Mouse (Mus musculus): ENCODE data around the gene Ngrn. TPM values are rescaled to one million over a fixed set of nuclear protein-coding genes. Genes with fewer than 3 reads are reported as not detected.

Gene Ngrn
- polyA plus RNA-seq, 1 experiment: 31.1 TPM

DNA sequence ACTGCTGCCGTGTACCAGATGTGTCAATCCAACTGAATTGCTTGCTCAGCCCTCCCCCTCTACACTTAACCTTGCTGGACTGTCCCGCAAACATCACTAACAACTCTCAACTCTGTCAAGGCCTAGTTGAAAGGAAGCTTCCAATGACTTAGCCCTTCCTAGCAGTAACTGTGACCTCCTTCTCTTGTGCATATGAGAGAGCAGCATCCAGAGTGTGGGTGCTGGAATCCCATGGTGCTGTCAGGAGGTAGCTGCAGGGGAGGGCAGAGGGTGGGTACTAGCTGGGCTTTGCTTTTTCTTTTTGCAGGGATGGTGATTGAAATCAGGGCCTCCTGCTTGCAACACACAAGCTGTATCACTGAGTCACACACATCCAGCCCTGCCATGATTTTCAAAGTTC is 12.4 kb downstream of the Ngrn start:
- Histone ChIP-seq H3K79me2 (ENCODE audit: control insufficient read depth, insufficient read depth) (peaks cover 15% of the 10 kb centered on the region), H3K4me3 (ENCODE audit: insufficient read depth, poor library complexity, severe bottlenecking) (no peak overlapping the region), H3K36me3 (ENCODE audit: control insufficient read depth, insufficient read depth) (peaks cover 16% of the 10 kb centered on the region), H3K79me3 (ENCODE audit: low read depth) (peaks cover 8% of the 10 kb centered on the region), H3K27me3 (ENCODE audit: control insufficient read depth, insufficient read depth, insufficient read length) (no peaks in the 10 kb centered on the region), H3ac (ENCODE audit: control insufficient read depth, insufficient read length, low read depth) (no peak overlapping the region)
- TF ChIP-seq USF1 (IDR thresholded peaks at IDR 0.05; ENCODE audit: low read depth) (no peak), MYOG (IDR thresholded peaks at IDR 0.05; ENCODE audit: control insufficient read depth, extremely low read depth, insufficient read length) (no peak), MAX (IDR thresholded peaks at IDR 0.05) (no peak), MYOD1 (IDR thresholded peaks at IDR 0.05; ENCODE audit: control insufficient read depth, insufficient read length, low read depth) (no peak), CEBPB (IDR thresholded peaks at IDR 0.05; ENCODE audit: low read depth) (no peak), FOSL1 (IDR thresholded peaks at IDR 0.05; ENCODE audit: insufficient read depth, low read length, poor library complexity, severe bottlenecking) (no peak)

DNA sequence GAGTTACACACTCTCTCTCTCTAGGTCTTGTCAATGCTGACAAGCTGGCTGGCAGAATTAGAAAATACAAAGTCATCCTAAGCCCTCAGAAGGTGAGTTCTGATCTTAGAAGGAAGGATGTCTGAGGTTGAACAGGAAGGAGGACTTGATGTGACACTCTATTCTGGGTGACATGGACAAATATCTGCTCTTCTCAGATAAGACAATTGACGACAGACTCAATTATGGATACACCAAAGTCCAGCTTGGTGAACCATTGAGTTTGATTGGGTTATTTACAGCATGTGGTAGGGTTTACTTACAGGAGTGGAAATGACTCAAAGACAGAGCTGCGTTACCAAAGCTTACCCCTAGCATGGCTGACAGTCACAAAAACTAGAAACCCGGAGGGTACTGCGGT is 15.4 kb downstream of the Ngrn start:
- H3K27me3 ChIP-seq (ENCODE audit: control insufficient read depth, insufficient read depth, insufficient read length): no peaks in the 10 kb centered on the region
- peaks cover 30% of the 10 kb centered on the region for H3K36me3 ChIP-seq (ENCODE audit: control insufficient read depth, insufficient read depth)

DNA sequence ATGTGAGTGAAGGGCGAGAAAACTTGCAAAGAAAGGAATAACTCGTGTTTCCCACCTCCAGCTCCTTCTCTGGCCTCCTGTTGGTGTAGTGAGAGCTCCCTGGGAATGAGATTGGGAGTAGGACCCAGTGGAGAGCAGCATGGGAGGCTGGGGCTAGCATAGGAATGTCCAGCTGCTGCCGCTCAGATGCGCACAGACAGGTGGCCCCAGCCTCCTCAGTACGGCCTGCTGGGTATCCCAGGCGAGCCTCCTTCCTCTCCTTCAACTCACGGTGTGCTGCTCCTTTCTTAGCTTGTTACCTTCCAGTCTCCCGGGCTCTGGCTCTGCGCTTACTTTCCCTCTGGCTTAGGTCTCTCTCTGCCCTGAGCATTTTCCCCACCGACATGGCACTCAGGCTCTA is 19.0 kb downstream of the Ngrn start:
- peaks cover 31% of the 10 kb centered on the region for H3K36me3 ChIP-seq (ENCODE audit: control insufficient read depth, insufficient read depth)
- no peaks in the 10 kb centered on the region for H3K79me3 ChIP-seq (ENCODE audit: low read depth)
- H3K27me3 ChIP-seq (ENCODE audit: control insufficient read depth, insufficient read depth, insufficient read length): no peaks in the 10 kb centered on the region
- TF ChIP-seq USF1 (IDR thresholded peaks at IDR 0.05; ENCODE audit: low read depth) (no peak), MAX (IDR thresholded peaks at IDR 0.05) (no peak), FOSL1 (IDR thresholded peaks at IDR 0.05; ENCODE audit: insufficient read depth, low read length, poor library complexity, severe bottlenecking) (no peak), MYOG (IDR thresholded peaks at IDR 0.05; ENCODE audit: control insufficient read depth, extremely low read depth, insufficient read length) (no peak), CEBPB (IDR thresholded peaks at IDR 0.05; ENCODE audit: low read depth) (no peak), CTCF (IDR thresholded peaks at IDR 0.05; ENCODE audit: control insufficient read depth, insufficient read depth, insufficient read length) (no peak), MYOD1 (IDR thresholded peaks at IDR 0.05; ENCODE audit: control insufficient read depth, insufficient read length, low read depth) (no peak)
- H3ac ChIP-seq (ENCODE audit: control insufficient read depth, insufficient read length, low read depth): no peak overlapping the region
- no peak overlapping the region for H3K4me3 ChIP-seq (ENCODE audit: insufficient read depth, poor library complexity, severe bottlenecking)
- no peaks in the 10 kb centered on the region for H3K79me2 ChIP-seq (ENCODE audit: control insufficient read depth, insufficient read depth)

More for the DNA sequence above, 15.4 kb downstream of the Ngrn start:
- Histone ChIP-seq H3ac (ENCODE audit: control insufficient read depth, insufficient read length, low read depth) (no peak overlapping the region), H3K79me2 (ENCODE audit: control insufficient read depth, insufficient read depth) (no peaks in the 10 kb centered on the region), H3K4me3 (ENCODE audit: insufficient read depth, poor library complexity, severe bottlenecking) (no peak overlapping the region), H3K79me3 (ENCODE audit: low read depth) (no peaks in the 10 kb centered on the region)
- TF ChIP-seq CTCF (IDR thresholded peaks at IDR 0.05; ENCODE audit: control insufficient read depth, insufficient read depth, insufficient read length) (no peak), MYOD1 (IDR thresholded peaks at IDR 0.05; ENCODE audit: control insufficient read depth, insufficient read length, low read depth) (no peak), MAX (IDR thresholded peaks at IDR 0.05) (no peak), MYOG (IDR thresholded peaks at IDR 0.05; ENCODE audit: control insufficient read depth, extremely low read depth, insufficient read length) (no peak), FOSL1 (IDR thresholded peaks at IDR 0.05; ENCODE audit: insufficient read depth, low read length, poor library complexity, severe bottlenecking) (no peak), CEBPB (IDR thresholded peaks at IDR 0.05; ENCODE audit: low read depth) (no peak), USF1 (IDR thresholded peaks at IDR 0.05; ENCODE audit: low read depth) (no peak)

DNA sequence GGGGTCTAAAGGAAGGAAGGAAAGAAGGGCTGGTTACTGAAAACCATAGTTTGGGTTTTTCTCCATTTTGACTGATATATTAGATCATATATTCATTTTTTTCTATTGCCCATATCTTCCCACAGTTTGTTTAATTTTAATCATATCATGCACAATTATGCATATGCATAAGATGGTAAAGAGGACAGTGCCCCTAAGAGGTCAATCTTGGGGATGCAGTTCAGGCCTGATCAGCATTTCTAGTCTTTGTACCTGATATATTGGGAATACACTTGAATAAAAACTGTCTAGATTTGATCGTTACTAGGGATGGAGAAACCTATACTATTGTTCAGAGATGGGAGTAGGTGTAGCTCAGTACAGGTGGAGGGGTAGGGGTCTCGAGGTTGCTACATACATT is 20.0 kb downstream of the Ngrn start:
- H3K79me2 ChIP-seq (ENCODE audit: control insufficient read depth, insufficient read depth): no peaks in the 10 kb centered on the region
- TF ChIP-seq MAX (IDR thresholded peaks at IDR 0.05) (no peak), CEBPB (IDR thresholded peaks at IDR 0.05; ENCODE audit: low read depth) (no peak), MYOD1 (IDR thresholded peaks at IDR 0.05; ENCODE audit: control insufficient read depth, insufficient read length, low read depth) (no peak), CTCF (IDR thresholded peaks at IDR 0.05; ENCODE audit: control insufficient read depth, insufficient read depth, insufficient read length) (no peak), MYOG (IDR thresholded peaks at IDR 0.05; ENCODE audit: control insufficient read depth, extremely low read depth, insufficient read length) (no peak), FOSL1 (IDR thresholded peaks at IDR 0.05; ENCODE audit: insufficient read depth, low read length, poor library complexity, severe bottlenecking) (no peak), USF1 (IDR thresholded peaks at IDR 0.05; ENCODE audit: low read depth) (no peak)
- H3K79me3 ChIP-seq (ENCODE audit: low read depth): no peaks in the 10 kb centered on the region
- H3K4me3 ChIP-seq (ENCODE audit: insufficient read depth, poor library complexity, severe bottlenecking): no peak overlapping the region
- no peaks in the 10 kb centered on the region for H3K27me3 ChIP-seq (ENCODE audit: control insufficient read depth, insufficient read depth, insufficient read length)
- H3ac ChIP-seq (ENCODE audit: control insufficient read depth, insufficient read length, low read depth): no peak overlapping the region
- H3K36me3 ChIP-seq (ENCODE audit: control insufficient read depth, insufficient read depth): peaks cover 37% of the 10 kb centered on the region

DNA sequence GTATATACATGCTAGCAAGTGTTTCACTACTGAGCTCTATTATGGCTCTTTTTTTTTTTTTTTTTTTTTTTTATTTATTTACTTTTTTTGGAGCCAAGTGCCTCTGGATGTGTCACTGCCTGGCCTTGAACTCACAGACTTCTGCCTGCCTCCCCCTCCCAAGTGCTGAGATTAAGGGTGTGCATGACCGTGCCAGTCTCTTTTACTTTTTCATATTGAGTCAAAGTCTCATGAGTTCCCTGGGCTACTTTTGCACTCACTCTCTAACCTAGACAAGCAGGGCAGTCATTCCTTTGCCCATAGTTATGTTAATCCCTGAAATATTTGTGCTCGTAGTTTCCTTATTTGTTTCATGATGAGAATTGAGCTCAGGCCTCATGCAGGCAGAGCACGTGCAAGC is 20.6 kb downstream of the Ngrn start:
- H3K4me3 ChIP-seq (ENCODE audit: insufficient read depth, poor library complexity, severe bottlenecking): no peak overlapping the region
- no peaks in the 10 kb centered on the region for H3K79me3 ChIP-seq (ENCODE audit: low read depth)
- H3K27me3 ChIP-seq (ENCODE audit: control insufficient read depth, insufficient read depth, insufficient read length): no peaks in the 10 kb centered on the region
- peaks cover 35% of the 10 kb centered on the region for H3K36me3 ChIP-seq (ENCODE audit: control insufficient read depth, insufficient read depth)
- H3ac ChIP-seq (ENCODE audit: control insufficient read depth, insufficient read length, low read depth): no peak overlapping the region
- no peak for TF ChIP-seq CTCF (IDR thresholded peaks at IDR 0.05; ENCODE audit: control insufficient read depth, insufficient read depth, insufficient read length)
- TF ChIP-seq MYOG (IDR thresholded peaks at IDR 0.05; ENCODE audit: control insufficient read depth, extremely low read depth, insufficient read length): no peak
- no peak for TF ChIP-seq USF1 (IDR thresholded peaks at IDR 0.05; ENCODE audit: low read depth)
- TF ChIP-seq CEBPB (IDR thresholded peaks at IDR 0.05; ENCODE audit: low read depth): no peak
- no peak for TF ChIP-seq FOSL1 (IDR thresholded peaks at IDR 0.05; ENCODE audit: insufficient read depth, low read length, poor library complexity, severe bottlenecking)
- no peak for TF ChIP-seq MYOD1 (IDR thresholded peaks at IDR 0.05; ENCODE audit: control insufficient read depth, insufficient read length, low read depth)
- TF ChIP-seq MAX (IDR thresholded peaks at IDR 0.05): no peak
- H3K79me2 ChIP-seq (ENCODE audit: control insufficient read depth, insufficient read depth): no peaks in the 10 kb centered on the region

All from C2C12 (cell line).